Mouse (Mus musculus): ENCODE measurements around the gene Ttc23.

GRCm38 (mm10) chr7:67697892-67698630 is 50.9 kb downstream of the Ttc23 start:
- TF ChIP-seq CTCF (conservative IDR thresholded peaks at IDR 0.05 in 1 of 2, IDR thresholded peaks at IDR 0.05 in 1 of 2; ENCODE audit: low read depth in 2 of 2, low read length in 2 of 2) (no peak), E2F4 (IDR thresholded peaks at IDR 0.05; ENCODE audit: insufficient replicate concordance, low read depth, low read length) (no peak)

Measured in CH12.LX (cell line).